Mouse (Mus musculus) spleen, adult 2 months (tissue): ENCODE data around the gene Dnaaf2. TPM values are rescaled to one million over a fixed set of nuclear protein-coding genes. Genes with fewer than 3 reads are reported as not detected.
A peak's percentile ranks its signal among the peaks of the same experiment; 100 is the strongest.
"Not testable (repeated sequence)": the region's sequence is repeated elsewhere in the genome, so short reads cannot be mapped to it uniquely, and the experiment has no call there.

Experiments
- DNase-seq, 2 experiments: peaks; one replicate each; pipeline versions ENCODE4 v3.0.0 to v3.0.0-alpha.2; 2012 to 2021; ENCODE audit warnings: low spot score in 2 of 2, low read depth in 1 of 2
- H3K27ac ChIP-seq: fragments of 200-500 bp; 2 replicates; pipeline ENCODE4 v1.5.1; 2012; ENCODE audit warnings: low read length, inconsistent platforms; ENCODE audit not compliant: insufficient read depth
- H3K27me3 ChIP-seq: fragments of 200-500 bp; 2 replicates; pipeline ENCODE4 v1.6.1; 2012; ENCODE audit warnings: mild to moderate bottlenecking, moderate library complexity, low read length, inconsistent platforms; ENCODE audit not compliant: control insufficient read depth, insufficient read depth
- H3K36me3 ChIP-seq: fragments of 200-500 bp; 2 replicates; pipeline ENCODE4 v1.6.1; 2012; ENCODE audit warnings: mild to moderate bottlenecking, low read length, inconsistent platforms; ENCODE audit not compliant: control insufficient read depth, insufficient read depth
- H3K4me1 ChIP-seq: fragments of 200-500 bp; 2 replicates; pipeline ENCODE4 v1.6.1; 2011; ENCODE audit warnings: inconsistent platforms; ENCODE audit not compliant: control insufficient read depth, insufficient read depth, insufficient read length
- H3K4me3 ChIP-seq: fragments of 200-500 bp; 2 replicates; pipeline ENCODE4 v1.5.1; 2011; ENCODE audit warnings: mild to moderate bottlenecking, inconsistent platforms; ENCODE audit not compliant: insufficient read depth, insufficient read length; ENCODE audit errors: extremely low read depth
- CTCF ChIP-seq: fragments of 200-500 bp; IDR thresholded peaks from 2 replicates; pipeline ENCODE4 v1.5.1; 2011; ENCODE audit warnings: mild to moderate bottlenecking, inconsistent platforms; ENCODE audit not compliant: insufficient read depth, insufficient read length, insufficient replicate concordance; ENCODE audit errors: extremely low read depth
- POLR2A ChIP-seq: fragments of 200-500 bp; IDR thresholded peaks from 2 replicates; pipeline ENCODE4 v1.6.1; 2011; ENCODE audit warnings: low read depth, low read length, inconsistent platforms
- WGBS: fragments of 180-500 bp; shearing (Covaris S2); methylation state at CpG from one replicate; pipeline ENCODE4 v1.1.7; 2018; 5-methylcytosine and 5-hydroxymethylcytosine counted together
- polyA plus RNA-seq: library from polyadenylated mRNA; depleted of rRNA; stranded (reverse); fragments of >200 nt; gene quantifications from 2 replicates; pipeline ENCODE4 v1.2.3, GENCODE M21; 2012

Gene Dnaaf2
- polyA plus RNA-seq, 1 experiment, result 1.4 TPM

- DNase-seq, result no peak
- no peak overlapping the region for H3K4me3 ChIP-seq
- no peak overlapping the region for H3K27ac ChIP-seq
- H3K27me3 ChIP-seq, result no peaks in the 10 kb centered on the region
- 95% methylated on average over 3 of the region's 3 CpGs for WGBS
- no peaks in the 10 kb centered on the region for H3K4me1 ChIP-seq
- TF ChIP-seq POLR2A, result no peak
- no peak for TF ChIP-seq CTCF
- H3K36me3 ChIP-seq, result peaks cover 4% of the 10 kb centered on the region
Measured at GRCm38 (mm10) chr12:69177526-69177925, 20.7 kb downstream of the Dnaaf2 start.

DNA sequence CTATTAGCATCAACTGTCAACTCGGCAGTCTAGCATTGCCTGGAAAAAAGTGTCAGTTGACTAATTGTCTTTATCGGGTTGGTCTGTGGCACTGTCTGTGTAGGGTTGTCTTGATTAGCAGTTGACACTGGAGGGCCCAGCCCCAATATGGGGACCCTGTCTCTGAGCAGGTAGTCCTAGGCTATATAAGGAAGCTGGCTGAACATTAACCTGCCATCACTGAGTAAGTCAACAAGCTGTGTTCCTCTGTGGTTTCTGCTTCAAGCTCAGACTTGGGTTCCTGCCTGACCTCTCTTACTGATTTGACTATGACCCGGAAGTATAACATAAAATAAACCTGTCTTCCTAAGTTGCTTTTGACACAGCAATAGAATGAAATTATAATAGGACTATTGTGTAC is 22.3 kb downstream of the Dnaaf2 start:
- Histone ChIP-seq H3K4me1 (no peaks in the 10 kb centered on the region), H3K27ac (no peak overlapping the region), H3K36me3 (no peaks in the 10 kb centered on the region), H3K27me3 (no peaks in the 10 kb centered on the region), H3K4me3 (no peak overlapping the region)
- no peak for TF ChIP-seq POLR2A
- TF ChIP-seq CTCF, result no peak
- DNase-seq, result no peak
- WGBS, result 93% methylated on average over 3 of the region's 3 CpGs

- Histone ChIP-seq H3K4me1 (no peaks in the 10 kb centered on the region), H3K4me3 (no peak overlapping the region), H3K27ac (no peak overlapping the region), H3K27me3 (no peaks in the 10 kb centered on the region), H3K36me3 (no peaks in the 10 kb centered on the region)
- WGBS, result 92% methylated on average over 2 of the region's 2 CpGs
- TF ChIP-seq POLR2A (no peak), CTCF (no peak)
- DNase-seq, result no peak
Measured at GRCm38 (mm10) chr12:69171307-69171706, 26.9 kb downstream of the Dnaaf2 start.

- no peaks in the 10 kb centered on the region for H3K4me1 ChIP-seq
- TF ChIP-seq POLR2A (no peak), CTCF (no peak)
- peak within 1 kb of the TSS; percentile 64 for H3K27ac ChIP-seq
- DNase-seq, result peak; percentile 71 to 82
- WGBS, result under 1% methylated on average over 40 of the region's 40 CpGs
- H3K27me3 ChIP-seq, result no peaks in the 10 kb centered on the region
- H3K4me3 ChIP-seq, result peak within 1 kb of the TSS; percentile 57
- H3K36me3 ChIP-seq, result no peaks in the 10 kb centered on the region
Measured at GRCm38 (mm10) chr12:69168461-69169106, 29.6 kb downstream of the Dnaaf2 start, which contains the start of gene Lrr1. TSS of gene Lrr1 (plus strand) at chr12:69168814.

DNA sequence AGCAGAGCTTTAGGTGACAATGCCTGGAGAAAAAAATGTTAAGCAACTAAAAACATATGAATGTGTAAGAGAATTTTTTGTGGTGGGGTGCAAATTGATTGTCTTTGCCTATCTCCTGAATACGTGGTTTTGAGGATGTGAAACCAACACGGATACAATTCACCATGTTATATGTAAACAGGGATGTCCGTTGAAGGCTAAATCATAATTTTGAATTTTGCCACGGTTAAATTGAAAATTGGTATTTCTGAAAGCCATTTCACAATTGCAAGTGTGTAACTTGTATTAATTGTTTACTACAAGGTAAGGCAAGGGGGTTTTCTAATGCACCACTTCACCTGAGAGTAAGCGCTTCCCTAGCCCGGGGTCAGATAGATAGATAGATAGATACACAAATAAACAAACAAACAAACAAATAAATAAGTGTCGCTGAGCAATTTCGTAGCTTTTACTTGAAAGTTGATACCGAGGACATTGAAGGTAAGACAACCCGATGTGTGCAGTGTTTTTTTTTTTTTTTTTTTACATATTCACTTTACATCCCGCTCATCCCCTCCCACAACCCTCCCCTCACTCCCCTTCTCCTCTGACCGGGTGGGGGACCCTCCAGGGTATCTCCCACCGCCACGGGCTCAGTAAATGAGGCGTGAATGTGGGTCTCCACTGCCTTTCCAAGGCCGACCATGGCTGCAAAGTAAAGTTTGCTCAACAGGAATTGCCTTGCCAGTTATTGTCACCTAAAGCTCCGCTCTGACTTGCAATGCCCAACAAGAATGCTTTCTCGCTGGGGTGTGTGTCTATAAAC is 30.4 kb downstream of the Dnaaf2 start:
- no peak overlapping the region for H3K27ac ChIP-seq
- H3K36me3 ChIP-seq, result no peaks in the 10 kb centered on the region
- no peaks in the 10 kb centered on the region for H3K4me1 ChIP-seq
- peak overlapping the region; percentile 57 for H3K4me3 ChIP-seq
- no peaks in the 10 kb centered on the region for H3K27me3 ChIP-seq
- 6% methylated on average over 18 of the region's 18 CpGs for WGBS
- no peak for DNase-seq
- TF ChIP-seq POLR2A (no peak), CTCF (no peak)

GRCm38 (mm10) chr12:69166861-69167581 is 31.2 kb downstream of the Dnaaf2 start:
- DNase-seq, H3K4me3 ChIP-seq, H3K27me3 ChIP-seq, H3K4me1 ChIP-seq, H3K36me3 ChIP-seq, H3K27ac ChIP-seq: not testable (repeated sequence)
- 88% methylated on average over 8 of the region's 8 CpGs for WGBS

GRCm38 (mm10) chr12:69164904-69165303 is 33.3 kb downstream of the Dnaaf2 start:
- H3K4me3 ChIP-seq, result no peak overlapping the region
- 44% methylated on average over 3 of the region's 3 CpGs for WGBS
- H3K27me3 ChIP-seq, result no peaks in the 10 kb centered on the region
- H3K4me1 ChIP-seq, result no peaks in the 10 kb centered on the region
- no peak for DNase-seq
- no peaks in the 10 kb centered on the region for H3K36me3 ChIP-seq
- TF ChIP-seq POLR2A (no peak), CTCF (no peak)
- no peak overlapping the region for H3K27ac ChIP-seq

- H3K27me3 ChIP-seq, H3K4me1 ChIP-seq, H3K4me3 ChIP-seq, H3K36me3 ChIP-seq, DNase-seq, H3K27ac ChIP-seq: not testable (repeated sequence)
- WGBS, result 72% methylated on average over 4 of the region's 4 CpGs
Measured at GRCm38 (mm10) chr12:69163586-69163985, 34.6 kb downstream of the Dnaaf2 start.

DNA sequence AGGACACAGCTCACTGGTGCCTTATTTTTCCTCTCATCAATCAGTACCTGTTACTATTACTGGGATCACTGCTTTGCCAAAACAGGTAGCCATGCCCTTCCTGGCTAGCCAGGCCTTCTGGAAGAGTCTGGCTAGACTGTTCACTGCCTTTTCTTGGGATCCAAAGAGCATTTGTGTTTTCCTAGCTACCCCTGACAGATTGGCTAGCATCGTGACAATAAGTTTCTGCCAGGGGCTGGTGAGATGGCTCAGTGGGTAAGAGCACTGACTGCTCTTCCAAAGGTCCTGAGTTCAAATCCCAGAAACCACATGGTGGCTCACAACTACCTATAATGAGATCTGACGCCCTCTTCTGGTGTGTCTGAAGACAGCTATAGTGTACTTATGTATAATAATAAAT is 37.6 kb downstream of the Dnaaf2 start:
- not testable (repeated sequence) for H3K27me3 ChIP-seq, H3K36me3 ChIP-seq, DNase-seq, H3K27ac ChIP-seq, H3K4me3 ChIP-seq, H3K4me1 ChIP-seq
- 90% methylated on average over 2 of the region's 2 CpGs for WGBS
